Mouse (Mus musculus): ENCODE measurements around the gene Smad3. TPM values are rescaled to one million over a fixed set of nuclear protein-coding genes. Genes with fewer than 3 reads are reported as not detected.

Smad3 gene
- 54.8 TPM for total RNA-seq (2023)

GRCm38 (mm10) chr9:63757865-63758440 lies at the start of gene Smad3:
TSS of gene Smad3 (minus strand) at chr9:63757994.

DNA sequence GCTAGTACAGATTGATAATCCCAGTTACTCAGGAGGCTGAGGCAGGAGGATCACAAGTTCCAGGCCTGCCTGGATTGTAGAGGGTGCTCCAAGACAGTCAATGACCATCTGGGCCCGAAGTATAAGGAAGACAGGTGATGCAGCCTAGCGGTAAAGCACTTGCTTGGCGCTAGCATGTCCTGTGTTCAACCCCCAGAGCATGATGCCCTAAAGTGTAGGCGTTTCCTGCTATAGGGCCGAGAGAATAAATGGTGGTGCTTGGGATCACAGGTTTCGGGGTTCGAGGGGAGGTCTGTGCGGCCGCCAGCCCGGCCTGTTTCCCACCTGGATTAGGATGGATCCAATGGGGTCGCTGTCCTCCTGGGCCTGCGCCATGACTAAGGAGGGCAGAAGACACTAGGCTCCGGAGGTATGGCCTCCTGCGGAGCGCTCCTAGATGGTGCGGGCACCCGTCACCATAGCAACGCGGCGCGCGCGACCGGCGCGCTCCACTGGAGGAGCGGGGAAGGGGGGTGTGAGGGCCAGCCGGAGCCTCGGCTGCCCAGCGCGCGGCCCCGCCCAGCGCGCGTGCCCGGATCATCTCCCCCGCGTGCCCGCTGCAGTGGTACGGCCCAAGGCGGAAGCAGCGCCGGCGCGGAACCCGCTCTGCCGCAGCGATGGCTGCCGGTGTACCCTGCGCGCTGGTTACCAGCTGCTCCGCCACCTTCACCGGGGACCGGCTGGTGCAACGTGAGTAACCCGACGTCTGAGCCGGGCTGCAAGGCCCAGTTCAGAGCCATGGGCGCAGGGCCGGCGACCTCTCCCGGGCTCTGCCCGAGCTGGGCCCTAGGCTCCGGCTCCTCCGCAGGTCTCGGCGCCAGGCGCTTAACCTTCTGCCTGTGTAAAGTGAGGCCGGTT lies 155.5 kb downstream of the Smad3 start, which contains the start of the genes Iqch and Aagab:
TSS of gene Iqch (minus strand) at position 451 of the 897 bp plus-strand sequence.
TSS of gene Aagab (plus strand) at position 618 of the 897 bp plus-strand sequence.

Other genes starting within 250 kb of the Smad3 start
- not detected for gene Iqch, start 155.5 kb downstream of the Smad3 start, total RNA-seq (2023)
- gene Aagab, start 155.3 kb downstream of the Smad3 start, total RNA-seq (2023): 20.1 TPM